In genomic region chr4:138395087-138395970, GRCm38 (mm10) we compare ENCODE assay signal across 8 mouse cellular contexts. TPM values are rescaled to one million over a fixed set of nuclear protein-coding genes. Genes with fewer than 3 reads are reported as not detected.
DNase-seq lines count a peak whose midpoint lies in the region; ATAC-seq lines count a peak whose summit lies in the region.

No protein-coding gene starts in this region.

- 1% methylated on average over 103 of the region's 103 CpGs for WGBS in heart, embryonic 13.5 days
- under 1% methylated on average over 103 of the region's 103 CpGs for WGBS in forebrain, embryonic 16.5 days
- WGBS in neural tube, embryonic 14.5 days = 1% methylated on average over 82 of the region's 103 CpGs

- no peak for DNase-seq in heart, adult 11 months
- peak; percentile 48 for DNase-seq in adrenal gland, postnatal 14 days
- peak; percentile 56 to 60 for DNase-seq in layer of hippocampus, postnatal 36 days
- no peak for DNase-seq in MN1 (ENCODE audit: low spot score)

- peak overlapping the region; percentile 52 for H3K4me3 ChIP-seq in heart, embryonic 13.5 days
- H3K4me3 ChIP-seq in forebrain, embryonic 16.5 days (replicated peaks; ENCODE audit: low read length) = peak overlapping the region; percentile 52
- H3K4me3 ChIP-seq in neural tube, embryonic 14.5 days (ENCODE audit: low read depth, low read length) = peak overlapping the region; percentile 40

- H3K27ac ChIP-seq in heart, embryonic 13.5 days (replicated peaks) = no peak overlapping the region
- H3K27ac ChIP-seq in forebrain, embryonic 16.5 days (ENCODE audit: low read length) = no peak overlapping the region
- H3K27ac ChIP-seq in neural tube, embryonic 14.5 days (ENCODE audit: low read depth, low read length) = no peak overlapping the region

- ATAC-seq in heart, embryonic 13.5 days (ENCODE audit: extremely low read depth, insufficient number of reproducible peaks, low FRiP score, low TSS enrichment) = no peak
- peak; percentile 62 for ATAC-seq in forebrain, embryonic 16.5 days
- peak; percentile 60 for ATAC-seq in neural tube, embryonic 14.5 days (ENCODE audit: low read depth)
- no peak for ATAC-seq in megakaryocyte-erythroid progenitor cell, adult 5-6 weeks (replicated peaks; ENCODE audit: low FRiP score, low TSS enrichment, poor library complexity, severe bottlenecking)

- peak overlapping the region; percentile 61 for H3K9ac ChIP-seq in heart, embryonic 13.5 days
- H3K9ac ChIP-seq in forebrain, embryonic 16.5 days (replicated peaks; ENCODE audit: low read depth, low read length) = peak overlapping the region; percentile 54
- peak overlapping the region; percentile 48 for H3K9ac ChIP-seq in neural tube, embryonic 14.5 days (replicated peaks; ENCODE audit: low read depth, low read length)

- no peaks in the 10 kb centered on the region for H3K36me3 ChIP-seq in heart, embryonic 13.5 days
- H3K36me3 ChIP-seq in forebrain, embryonic 16.5 days (ENCODE audit: control insufficient read depth, insufficient read depth) = no peaks in the 10 kb centered on the region
- H3K36me3 ChIP-seq in neural tube, embryonic 14.5 days (ENCODE audit: control insufficient read depth, insufficient read depth, low read length) = no peaks in the 10 kb centered on the region

- H3K4me2 ChIP-seq in heart, embryonic 13.5 days = peak overlapping the region; percentile 76
- peak overlapping the region; percentile 76 for H3K4me2 ChIP-seq in forebrain, embryonic 16.5 days (ENCODE audit: low read length)
- H3K4me2 ChIP-seq in neural tube, embryonic 14.5 days (ENCODE audit: low read depth, low read length) = peak overlapping the region; percentile 76

- H3K9me3 ChIP-seq in heart, embryonic 13.5 days = no peaks in the 10 kb centered on the region
- H3K9me3 ChIP-seq in forebrain, embryonic 16.5 days (ENCODE audit: control insufficient read depth, low read length) = no peaks in the 10 kb centered on the region
- H3K9me3 ChIP-seq in neural tube, embryonic 14.5 days (ENCODE audit: control insufficient read depth, low read length) = no peaks in the 10 kb centered on the region

- H3K4me1 ChIP-seq in heart, embryonic 13.5 days = peaks cover 21% of the 10 kb centered on the region
- H3K4me1 ChIP-seq in forebrain, embryonic 16.5 days (replicated peaks; ENCODE audit: control insufficient read depth, insufficient read depth, low read length) = peaks cover 16% of the 10 kb centered on the region
- peaks cover 7% of the 10 kb centered on the region; the same call in 1 of the 2 replicates for H3K4me1 ChIP-seq in neural tube, embryonic 14.5 days (ENCODE audit: control insufficient read depth, insufficient read depth, low read length)

- peaks cover 100% of the 10 kb centered on the region for H3K27me3 ChIP-seq in heart, embryonic 13.5 days (replicated peaks)
- H3K27me3 ChIP-seq in forebrain, embryonic 16.5 days (replicated peaks; ENCODE audit: control insufficient read depth, insufficient read depth, low read length) = peaks cover 60% of the 10 kb centered on the region
- H3K27me3 ChIP-seq in neural tube, embryonic 14.5 days (ENCODE audit: control insufficient read depth, insufficient read depth, low read length) = peaks cover 36% of the 10 kb centered on the region

RNA-seq across cellular contexts. Expression of gene Fam43b, which starts 1.0 kb away (rescaled TPM):
- not detected in 2 replicates for polyA plus RNA-seq in heart, embryonic 13.5 days (2015; fragmentation: Nextera tagmentation; extraction: Ambion mirVana)
- 2.1 and 3.0 TPM in 2 replicates for total RNA-seq in adrenal gland, postnatal 14 days (2021)
- polyA plus RNA-seq in forebrain, embryonic 16.5 days (2015; fragmentation: Nextera tagmentation; extraction: Ambion mirVana) = 7.7 and 8.4 TPM in 2 replicates
- 10 to 100 TPM; 31.2 to 31.3 TPM for total RNA-seq in layer of hippocampus, postnatal 36 days (2021)
- polyA plus RNA-seq in neural tube, embryonic 14.5 days (2014; fragmentation: Nextera tagmentation; extraction: Ambion mirVana) = 5.9 and 9.1 TPM in 2 replicates
- total RNA-seq in megakaryocyte-erythroid progenitor cell, adult 5-6 weeks (2014; fragmentation: Nextera tagmentation) = not detected in 2 replicates
- total RNA-seq in megakaryocyte-erythroid progenitor cell, adult 5-6 weeks (2017) = not detected in 2 replicates

RNA-seq across cellular contexts. Expression of gene Cda, which starts 27.5 kb away (rescaled TPM):
- polyA plus RNA-seq in heart, embryonic 13.5 days (2015; fragmentation: Nextera tagmentation; extraction: Ambion mirVana) = 13.5 and 14.3 TPM in 2 replicates
- 10.4 and 11.5 TPM in 2 replicates for total RNA-seq in adrenal gland, postnatal 14 days (2021)
- 1.0 and 1.1 TPM in 2 replicates for polyA plus RNA-seq in forebrain, embryonic 16.5 days (2015; fragmentation: Nextera tagmentation; extraction: Ambion mirVana)
- 1 to 10 TPM; 2.5 to 3.6 TPM for total RNA-seq in layer of hippocampus, postnatal 36 days (2021)
- polyA plus RNA-seq in neural tube, embryonic 14.5 days (2014; fragmentation: Nextera tagmentation; extraction: Ambion mirVana) = 7.9 and 8.5 TPM in 2 replicates
- total RNA-seq in megakaryocyte-erythroid progenitor cell, adult 5-6 weeks (2014; fragmentation: Nextera tagmentation) = 2.6 TPM in 1 of 2 replicates, not detected in the other
- total RNA-seq in megakaryocyte-erythroid progenitor cell, adult 5-6 weeks (2017) = not detected in 2 replicates

RNA-seq across cellular contexts. Expression of gene Mul1, which starts 39.1 kb away (rescaled TPM):
- 21.3 and 22.8 TPM in 2 replicates for polyA plus RNA-seq in heart, embryonic 13.5 days (2015; fragmentation: Nextera tagmentation; extraction: Ambion mirVana)
- 53.9 and 57.6 TPM in 2 replicates for total RNA-seq in adrenal gland, postnatal 14 days (2021)
- 18.4 and 20.2 TPM in 2 replicates for polyA plus RNA-seq in forebrain, embryonic 16.5 days (2015; fragmentation: Nextera tagmentation; extraction: Ambion mirVana)
- total RNA-seq in layer of hippocampus, postnatal 36 days (2021) = 10 to 100 TPM; 53.4 to 62.5 TPM
- polyA plus RNA-seq in neural tube, embryonic 14.5 days (2014; fragmentation: Nextera tagmentation; extraction: Ambion mirVana) = 15.3 and 18.6 TPM in 2 replicates
- total RNA-seq in megakaryocyte-erythroid progenitor cell, adult 5-6 weeks (2014; fragmentation: Nextera tagmentation) = 13.2 and 18.1 TPM in 2 replicates
- 3.2 and 10.2 TPM in 2 replicates for total RNA-seq in megakaryocyte-erythroid progenitor cell, adult 5-6 weeks (2017)

RNA-seq across cellular contexts. Expression of gene Camk2n1, which starts 58.8 kb away (rescaled TPM):
- 1.0 and 1.1 TPM in 2 replicates for polyA plus RNA-seq in heart, embryonic 13.5 days (2015; fragmentation: Nextera tagmentation; extraction: Ambion mirVana)
- 18.9 and 22.9 TPM in 2 replicates for total RNA-seq in adrenal gland, postnatal 14 days (2021)
- 9.8 and 10.2 TPM in 2 replicates for polyA plus RNA-seq in forebrain, embryonic 16.5 days (2015; fragmentation: Nextera tagmentation; extraction: Ambion mirVana)
- total RNA-seq in layer of hippocampus, postnatal 36 days (2021) = 100 to 1,000 TPM; 359 to 375 TPM
- polyA plus RNA-seq in neural tube, embryonic 14.5 days (2014; fragmentation: Nextera tagmentation; extraction: Ambion mirVana) = 19.6 and 25.8 TPM in 2 replicates
- total RNA-seq in megakaryocyte-erythroid progenitor cell, adult 5-6 weeks (2014; fragmentation: Nextera tagmentation) = not detected in 2 replicates
- total RNA-seq in megakaryocyte-erythroid progenitor cell, adult 5-6 weeks (2017) = 0.05 TPM in 1 of 2 replicates, not detected in the other

Comparison
In these comparisons a context has a peak if more than half of its experiments do, and no peak if none do; other contexts are left out.
1. ATAC-seq: peak in forebrain, embryonic 16.5 days (single experiment) and neural tube, embryonic 14.5 days (single experiment); none in heart, embryonic 13.5 days (single experiment) and megakaryocyte-erythroid progenitor cell, adult 5-6 weeks (single experiment).
2. DNase-seq: peak in adrenal gland, postnatal 14 days (single experiment) and layer of hippocampus, postnatal 36 days (2 of 2); none in heart, adult 11 months (single experiment) and MN1 (single experiment).
3. Peak in every context shown above with its lines, with median percentiles within 50 percentile points of each other: H3K4me2 ChIP-seq, H3K4me3 ChIP-seq and H3K9ac ChIP-seq.